Comparison of ENCODE assay signal across 8 mouse cellular contexts in genomic region chr11:88873667-88874030, GRCm38 (mm10). TPM values are rescaled to one million over a fixed set of nuclear protein-coding genes. Genes with fewer than 3 reads are reported as not detected.
DNase-seq lines count a peak whose midpoint lies in the region; ATAC-seq lines count a peak whose summit lies in the region.

No protein-coding gene starts in this region.

- H3K36me3 ChIP-seq in lung, embryonic 16.5 days (ENCODE audit: control insufficient read depth, insufficient read depth, low read length) = no peaks in the 10 kb centered on the region
- no peaks in the 10 kb centered on the region for H3K36me3 ChIP-seq in intestine, embryonic 15.5 days
- H3K36me3 ChIP-seq in neural tube, embryonic 14.5 days (ENCODE audit: control insufficient read depth, insufficient read depth, low read length) = no peaks in the 10 kb centered on the region

- no peak overlapping the region for H3K27ac ChIP-seq in lung, embryonic 16.5 days (ENCODE audit: low read length)
- no peak overlapping the region for H3K27ac ChIP-seq in intestine, embryonic 15.5 days
- no peak overlapping the region for H3K27ac ChIP-seq in neural tube, embryonic 14.5 days (ENCODE audit: low read depth, low read length)

- DNase-seq in cerebellum, postnatal 10 days = peak; percentile 61 to 71
- DNase-seq in cerebellum, adult 11-12 months = no peak
- no peak for DNase-seq in lung, postnatal 4 days
- no peak for DNase-seq in adrenal gland, adult 2 months
- no peak for DNase-seq in B cell, adult 2 months

- peak overlapping the region; percentile 63 for H3K4me2 ChIP-seq in lung, embryonic 16.5 days (ENCODE audit: low read depth, low read length)
- peak overlapping the region; percentile 77 for H3K4me2 ChIP-seq in intestine, embryonic 15.5 days (replicated peaks)
- H3K4me2 ChIP-seq in neural tube, embryonic 14.5 days (ENCODE audit: low read depth, low read length) = peak overlapping the region; percentile 45

- peaks cover 2% of the 10 kb centered on the region; the same call in 1 of the 2 replicates for H3K9me3 ChIP-seq in lung, embryonic 16.5 days (ENCODE audit: control insufficient read depth, low read length)
- no peaks in the 10 kb centered on the region for H3K9me3 ChIP-seq in intestine, embryonic 15.5 days
- no peaks in the 10 kb centered on the region for H3K9me3 ChIP-seq in neural tube, embryonic 14.5 days (ENCODE audit: control insufficient read depth, low read length)

- H3K4me1 ChIP-seq in lung, embryonic 16.5 days (replicated peaks; ENCODE audit: control insufficient read depth, insufficient read depth, low read length) = no peaks in the 10 kb centered on the region; the same call in 1 of the 2 replicates
- peaks cover 5% of the 10 kb centered on the region for H3K4me1 ChIP-seq in intestine, embryonic 15.5 days (replicated peaks)
- no peaks in the 10 kb centered on the region for H3K4me1 ChIP-seq in neural tube, embryonic 14.5 days (ENCODE audit: control insufficient read depth, insufficient read depth, low read length)

- WGBS in lung, embryonic 16.5 days = 2% methylated on average over 10 of the region's 10 CpGs
- 5% methylated on average over 10 of the region's 10 CpGs for WGBS in intestine, embryonic 15.5 days
- WGBS in neural tube, embryonic 14.5 days = 1% methylated on average over 10 of the region's 10 CpGs

- H3K27me3 ChIP-seq in lung, embryonic 16.5 days (ENCODE audit: control insufficient read depth, insufficient read depth, low read depth, low read length) = peaks cover 6% of the 10 kb centered on the region
- no peaks in the 10 kb centered on the region for H3K27me3 ChIP-seq in intestine, embryonic 15.5 days (replicated peaks)
- H3K27me3 ChIP-seq in neural tube, embryonic 14.5 days (ENCODE audit: control insufficient read depth, insufficient read depth, low read length) = no peaks in the 10 kb centered on the region

- ATAC-seq in lung, embryonic 16.5 days (ENCODE audit: low read depth) = no peak
- ATAC-seq in intestine, embryonic 15.5 days = peak; percentile 39
- ATAC-seq in neural tube, embryonic 14.5 days (ENCODE audit: low read depth) = no peak

- H3K4me3 ChIP-seq in lung, embryonic 16.5 days (ENCODE audit: low read length) = peak overlapping the region; percentile 50
- peak overlapping the region; percentile 33 for H3K4me3 ChIP-seq in intestine, embryonic 15.5 days (replicated peaks)
- H3K4me3 ChIP-seq in neural tube, embryonic 14.5 days (ENCODE audit: low read depth, low read length) = peak overlapping the region; percentile 23

- peak overlapping the region; percentile 52 for H3K9ac ChIP-seq in lung, embryonic 16.5 days (ENCODE audit: low read length)
- peak overlapping the region; percentile 1; the same call in 1 of the 2 replicates for H3K9ac ChIP-seq in intestine, embryonic 15.5 days
- H3K9ac ChIP-seq in neural tube, embryonic 14.5 days (replicated peaks; ENCODE audit: low read depth, low read length) = no peak overlapping the region

RNA-seq across cellular contexts. Expression of gene Akap1, which starts 9.3 kb away (rescaled TPM):
- polyA plus RNA-seq in lung, embryonic 16.5 days (2015; fragmentation: Nextera tagmentation; extraction: Ambion mirVana) = 19.0 and 19.3 TPM in 2 replicates
- 27.8 and 28.3 TPM in 2 replicates for polyA plus RNA-seq in intestine, embryonic 15.5 days (2015; fragmentation: Nextera tagmentation; extraction: Ambion mirVana)
- 25.6 and 26.0 TPM in 2 replicates for polyA plus RNA-seq in neural tube, embryonic 14.5 days (2014; fragmentation: Nextera tagmentation; extraction: Ambion mirVana)
- 100 to 1,000 TPM in 1 of 2 experiments, 10 to 100 TPM in 1; 95.0 to 144 TPM for total RNA-seq in adrenal gland, adult 2 months (2021)
- polyA plus RNA-seq in adrenal gland, adult 2 months (2012; rRNA removed) = 54.2 and 59.5 TPM in 2 replicates

Comparison
In these comparisons a context has a peak if more than half of its experiments do, and no peak if none do; other contexts are left out.
1. DNase-seq: peak in cerebellum, postnatal 10 days (2 of 2); none in cerebellum, adult 11-12 months (single experiment), lung, postnatal 4 days (0 of 2), adrenal gland, adult 2 months (single experiment) and B cell, adult 2 months (0 of 2).
2. Peak in every context shown above with its lines, with median percentiles within 50 percentile points of each other: H3K4me2 ChIP-seq and H3K4me3 ChIP-seq.